Mouse (Mus musculus) B cell, adult 62 days (primary cell): ENCODE measurements around the gene Capn5. TPM values are rescaled to one million over a fixed set of nuclear protein-coding genes. Genes with fewer than 3 reads are reported as not detected.

ENCODE experiments used
- total RNA-seq: library from RNA; stranded (reverse); gene quantifications from 4 replicates; pipeline ENCODE4 v1.2.4, GENCODE M21; 2023

The Capn5 gene
- 8.3 to 9.4 TPM (median 8.9 TPM) in 4 replicates for total RNA-seq

GRCm38 (mm10) chr7:98177929-98178559, at the start of gene Capn5:
Gene Capn5, minus strand, starts transcription at chr7:98178274.

GRCm38 (mm10) chr7:98199381-98199780, 21.3 kb upstream of the Capn5 start, which contains the start of gene B3gnt6:
Gene B3gnt6, minus strand, starts transcription at chr7:98199481.

GRCm38 (mm10) chr7:98145402-98145801, 32.7 kb downstream of the Capn5 start, which contains the start of gene Omp:
Gene Omp, minus strand, starts transcription at chr7:98145502.

GRCm38 (mm10) chr7:98119179-98119960, 58.7 kb downstream of the Capn5 start, which contains the start of gene Myo7a:
Gene Myo7a, minus strand, starts transcription at chr7:98119524.

Other genes with a start within 250 kb of the Capn5 start
- gene Myo7a, start 58.8 kb downstream of the Capn5 start, total RNA-seq = 17.2 to 26.6 TPM (median 22.2 TPM) in 4 replicates
- gene Omp, start 32.8 kb downstream of the Capn5 start, total RNA-seq = 0.26 to 0.88 TPM (median 0.44 TPM) in 4 replicates
- not detected in 4 replicates for gene B3gnt6, start 21.2 kb upstream of the Capn5 start, total RNA-seq
- 6.9 to 9.2 TPM (median 8.7 TPM) in 4 replicates for gene Acer3, start 142.9 kb upstream of the Capn5 start, total RNA-seq
- gene Tsku, start 183.1 kb upstream of the Capn5 start, total RNA-seq = not detected in 4 replicates